Mouse (Mus musculus) natural killer cell, adult 2 months (primary cell): ENCODE results near the gene Cntrl.

Experiments
- DNase-seq, 2 experiments: peaks; one replicate each; pipeline ENCODE4 v3.0.0; 2022; ENCODE audit warnings: low spot score in 2 of 2

Gene Cntrl

DNA sequence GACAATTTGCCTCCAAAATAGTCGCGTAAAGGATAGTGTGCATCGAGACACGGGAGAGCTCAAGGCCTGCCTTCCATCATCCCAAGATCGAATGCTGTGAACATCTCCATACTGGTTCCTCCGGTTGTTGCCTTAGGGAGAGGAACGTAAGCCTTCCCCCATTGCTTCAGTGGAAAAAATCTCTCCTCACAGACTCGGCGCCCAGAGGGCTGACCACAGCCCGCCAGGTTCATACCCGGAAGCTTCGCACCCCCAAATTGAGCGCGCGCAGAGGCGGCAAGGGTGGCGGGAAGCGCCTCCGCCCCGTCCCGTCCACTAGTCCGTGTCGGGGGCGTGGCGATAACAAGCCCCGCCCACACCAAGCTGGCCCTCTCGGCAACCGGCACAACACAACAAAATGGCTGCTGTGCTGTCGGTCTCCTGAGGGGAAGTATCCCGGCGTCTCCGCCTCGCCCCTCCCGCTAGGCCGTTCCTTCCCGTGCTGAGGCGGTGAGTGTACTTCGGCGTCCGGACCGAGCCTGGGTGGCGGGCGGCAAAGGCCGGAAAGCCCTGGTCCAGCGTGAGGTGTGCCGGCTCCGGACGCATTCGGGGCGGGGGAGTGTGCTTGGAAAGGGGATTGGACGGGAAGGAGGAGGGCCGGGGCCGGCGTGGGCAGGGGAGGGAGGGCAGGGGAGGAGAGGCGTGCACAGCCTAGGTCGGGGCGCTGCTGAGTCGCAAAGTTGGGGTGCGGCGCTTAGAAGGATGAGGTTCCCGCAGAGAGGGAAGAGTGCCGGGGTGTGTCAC, at the start of gene Cntrl:
Gene Cntrl, plus strand, starts transcription at position 352 of the 783 bp plus-strand sequence.
- peak; percentile 93 to 95 for DNase-seq

DNA sequence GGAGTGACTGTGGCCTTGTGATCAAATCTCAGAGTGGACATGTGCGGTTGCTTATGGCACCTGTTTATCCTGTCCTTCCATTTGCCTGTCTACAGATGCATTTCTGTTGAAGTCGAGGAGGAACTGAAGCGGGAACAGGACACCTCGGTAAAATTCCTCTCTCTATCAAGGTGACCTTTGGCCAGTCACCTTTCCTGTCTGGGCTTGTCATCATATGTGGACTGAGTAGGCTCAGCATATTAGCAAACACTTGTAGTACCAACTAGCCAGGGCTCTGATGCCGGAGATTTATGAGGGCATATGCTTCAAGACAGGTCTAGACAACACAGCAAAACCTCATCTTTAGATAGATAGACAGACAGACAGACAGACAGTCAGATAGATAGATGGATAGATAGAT, 49.0 kb upstream of the Cntrl start:
- no peak for DNase-seq

DNA sequence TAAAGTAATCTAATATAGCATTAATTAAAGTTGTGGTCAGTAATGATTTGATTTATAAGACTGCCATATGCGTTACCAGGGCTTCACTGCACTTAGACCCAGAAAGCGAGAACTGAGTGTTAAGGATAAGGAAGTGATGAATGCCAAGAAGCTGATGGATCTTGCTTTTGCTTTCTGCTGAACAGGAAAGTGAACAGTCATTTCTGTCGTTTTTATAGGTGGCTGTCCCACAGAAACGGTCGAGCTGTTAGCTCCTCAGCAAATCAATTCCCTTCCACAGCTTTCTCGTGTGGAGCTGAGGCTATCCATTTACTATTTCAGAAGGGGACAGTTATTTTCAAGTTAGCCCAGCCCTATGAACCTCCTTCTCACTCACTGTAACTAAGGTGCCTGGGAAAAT, 48.4 kb upstream of the Cntrl start:
- DNase-seq: no peak

DNA sequence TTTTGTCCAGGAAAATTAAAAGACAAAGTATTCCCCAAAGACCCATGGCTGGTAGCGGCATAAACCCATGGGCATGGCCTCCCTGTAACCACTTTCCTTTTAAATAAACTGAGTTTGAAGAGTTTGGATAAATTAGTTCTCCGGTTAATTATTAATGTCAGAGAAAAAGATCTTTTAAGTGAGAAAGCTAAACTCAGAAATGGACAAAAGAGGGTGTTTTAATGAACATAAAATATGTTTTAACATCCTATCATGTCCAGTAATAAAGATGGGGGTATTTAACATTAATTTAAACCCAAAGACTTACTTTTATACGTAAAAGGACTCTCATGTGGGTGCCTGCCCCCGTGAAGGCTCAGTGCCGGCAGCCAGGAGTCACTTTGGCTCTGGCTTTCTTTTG, 48.0 kb upstream of the Cntrl start, which contains the start of gene Hc:
Gene Hc, minus strand, starts transcription at position 101 of the 400 bp plus-strand sequence.
- DNase-seq: no peak

DNA sequence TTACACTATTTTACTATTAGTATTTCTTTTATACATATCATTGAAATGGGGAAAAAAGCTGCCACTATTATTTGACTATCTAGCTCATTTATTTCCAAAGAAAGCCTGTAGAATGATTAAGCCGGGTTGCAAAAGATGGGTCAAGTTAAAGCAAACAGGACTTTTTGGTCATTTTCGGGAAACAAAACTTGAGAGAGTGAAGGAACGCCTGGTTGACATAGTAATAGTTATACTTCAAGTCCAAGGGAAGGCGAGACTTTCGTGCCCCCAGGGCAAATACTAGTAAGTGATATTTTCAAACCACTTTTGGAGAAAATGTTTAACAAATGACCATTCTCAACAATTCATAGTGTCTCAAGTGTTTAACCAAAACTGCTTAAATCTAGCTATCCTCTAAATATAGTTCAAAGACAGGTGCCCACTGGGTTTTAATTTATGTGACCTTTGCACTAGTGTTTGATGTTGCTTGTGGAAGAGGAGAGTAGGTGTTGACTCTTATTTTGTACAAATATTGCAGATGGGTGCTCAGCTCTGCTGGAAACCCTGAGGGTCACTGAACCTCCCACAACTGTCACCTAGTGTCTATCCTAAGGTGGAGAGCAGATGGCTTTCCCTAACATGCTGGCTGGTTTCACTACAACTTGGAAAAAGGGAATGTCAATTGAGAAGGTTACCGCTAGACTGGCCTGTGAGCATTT, 45.8 kb upstream of the Cntrl start:
- no peak for DNase-seq

DNA sequence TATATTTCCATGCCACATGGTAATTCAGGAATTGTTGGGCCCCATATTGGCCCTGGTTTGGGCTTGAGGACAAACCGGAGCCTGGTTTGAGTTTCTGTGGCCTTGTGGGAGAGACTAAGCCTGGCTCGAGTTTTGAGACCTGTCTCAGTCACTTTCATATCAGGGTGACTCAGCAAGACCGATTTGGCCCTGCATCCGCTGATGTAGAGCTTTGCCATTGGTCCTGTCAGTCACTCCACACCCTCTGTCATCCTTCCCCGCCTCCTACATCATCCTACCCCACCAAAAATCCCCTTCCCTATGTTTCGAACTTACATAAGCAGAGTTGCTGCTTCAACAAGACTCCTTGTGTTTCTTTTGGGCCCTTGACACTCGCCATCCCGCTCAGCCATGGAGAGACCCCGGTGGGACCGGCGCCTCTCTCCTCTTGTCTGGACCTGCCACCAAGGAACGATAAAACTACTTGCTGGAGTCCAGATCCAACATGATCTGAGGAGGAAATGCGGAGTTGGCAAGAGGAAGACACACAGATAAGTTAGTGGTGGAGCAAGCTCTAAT, 42.7 kb upstream of the Cntrl start:
- DNase-seq: no peak

DNA sequence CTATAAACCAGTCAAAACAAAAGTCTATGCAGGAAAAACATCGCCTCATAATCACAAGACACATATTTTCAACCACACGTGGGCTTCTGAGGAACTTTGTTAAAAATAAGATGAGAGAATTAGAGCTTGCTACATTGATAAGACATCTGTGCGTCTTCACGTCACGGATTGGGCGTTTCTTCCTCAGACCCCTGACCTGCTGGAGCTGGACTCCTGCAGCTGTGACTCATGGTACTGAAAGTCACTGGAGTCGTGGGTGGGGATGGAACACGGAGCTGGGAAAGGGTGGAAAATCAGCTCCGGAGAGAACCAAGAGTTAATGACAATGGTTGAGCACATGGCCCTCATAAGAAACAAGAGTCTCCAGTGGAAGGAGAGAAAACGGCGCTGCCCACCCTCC, 42.2 kb upstream of the Cntrl start:
- DNase-seq: no peak

DNA sequence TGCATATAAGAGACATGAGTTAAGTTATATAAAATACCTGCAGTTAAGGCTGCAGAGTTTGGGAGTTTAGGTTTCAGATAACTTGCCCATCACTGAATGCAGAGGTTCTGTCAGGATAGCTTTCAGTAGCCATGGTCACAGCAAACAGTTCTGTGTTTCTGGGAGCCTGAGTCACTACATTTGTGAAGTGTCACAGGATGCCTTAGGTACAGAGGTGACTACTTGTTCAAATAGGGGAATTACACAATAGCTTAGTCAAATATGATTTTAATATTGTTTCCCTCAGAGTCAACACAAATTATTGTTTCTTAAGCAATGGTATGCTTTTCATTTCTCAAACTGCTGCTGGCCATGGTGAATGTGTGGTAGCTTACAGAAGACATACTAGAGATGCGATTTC, 40.2 kb upstream of the Cntrl start:
- no peak for DNase-seq

DNA sequence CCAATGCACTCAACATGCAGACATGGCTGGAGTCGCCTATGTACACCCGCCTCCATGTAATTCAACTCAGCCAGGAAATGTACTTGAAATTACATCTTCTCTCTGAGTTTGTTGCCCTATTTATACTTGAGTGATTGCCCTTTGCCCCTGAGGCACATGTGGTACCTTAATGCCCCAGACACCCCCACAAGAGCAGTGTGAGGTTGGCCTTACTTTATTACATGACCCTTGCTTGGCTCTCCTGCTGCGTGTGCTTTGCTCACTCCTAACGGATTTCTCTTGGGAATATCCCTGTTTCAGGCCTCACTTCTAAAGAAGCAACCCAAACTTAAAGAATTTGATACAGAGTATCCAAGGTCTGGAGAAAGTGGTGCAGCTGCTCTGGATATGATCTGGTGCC, 39.0 kb upstream of the Cntrl start:
- no peak for DNase-seq

DNA sequence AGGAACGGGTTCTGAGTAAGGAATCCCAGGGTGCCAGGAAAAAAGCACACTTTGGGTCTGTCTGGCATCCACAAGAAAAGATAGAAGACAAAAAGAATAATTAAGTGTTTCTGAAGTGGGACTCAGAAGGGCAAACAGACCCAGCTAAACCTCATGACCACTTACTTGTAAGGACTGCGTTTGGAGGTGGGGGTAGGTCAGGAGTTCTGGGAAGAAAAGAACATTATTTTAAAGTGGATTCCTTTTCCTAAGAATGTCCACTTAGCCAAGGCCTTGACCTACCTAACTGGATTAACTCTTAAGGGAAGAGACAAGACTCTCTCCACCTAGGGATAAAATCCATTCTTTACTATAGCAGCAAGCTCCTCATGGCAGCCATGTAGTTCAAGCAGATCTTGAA, 36.7 kb upstream of the Cntrl start:
- no peak for DNase-seq

DNA sequence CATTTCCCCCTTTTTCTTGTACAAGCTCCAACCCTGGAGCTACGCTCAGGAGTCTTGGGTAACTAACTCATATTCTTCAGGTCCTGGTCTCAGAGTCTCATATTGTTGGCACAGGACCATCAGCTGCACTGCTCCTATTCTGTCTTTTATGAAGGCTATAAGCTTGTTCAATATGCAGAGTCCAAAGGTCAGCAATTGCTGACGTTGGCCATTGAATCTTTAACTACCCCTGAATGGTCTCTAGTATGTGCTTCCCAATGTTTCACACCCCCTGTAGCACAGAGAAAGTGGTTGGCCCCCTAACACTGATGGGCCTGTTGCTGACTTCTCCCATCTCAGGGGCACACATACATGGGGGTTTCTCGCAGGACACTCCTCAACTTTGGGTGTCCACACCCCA, 35.0 kb upstream of the Cntrl start:
- DNase-seq: no peak

DNA sequence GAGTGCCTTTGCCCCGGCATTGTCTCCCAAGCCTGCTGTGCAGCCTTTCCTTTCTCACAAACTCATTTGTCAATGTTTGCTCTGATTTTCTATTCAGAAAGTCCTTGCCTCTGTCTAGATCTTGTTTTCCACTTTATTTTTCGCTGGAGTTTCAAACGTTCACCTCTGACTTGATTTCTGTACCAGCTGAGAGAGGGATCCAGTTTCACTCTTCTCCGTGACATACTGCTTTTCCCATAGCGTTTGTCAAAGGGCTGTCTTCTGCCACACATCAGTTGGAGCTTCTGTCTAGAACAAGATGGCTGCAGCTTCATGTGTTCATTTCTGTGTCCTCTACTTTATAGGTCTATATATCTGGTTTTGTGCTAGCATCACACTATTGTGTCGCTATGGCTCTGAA, 30.1 kb upstream of the Cntrl start:
- DNase-seq: no peak

DNA sequence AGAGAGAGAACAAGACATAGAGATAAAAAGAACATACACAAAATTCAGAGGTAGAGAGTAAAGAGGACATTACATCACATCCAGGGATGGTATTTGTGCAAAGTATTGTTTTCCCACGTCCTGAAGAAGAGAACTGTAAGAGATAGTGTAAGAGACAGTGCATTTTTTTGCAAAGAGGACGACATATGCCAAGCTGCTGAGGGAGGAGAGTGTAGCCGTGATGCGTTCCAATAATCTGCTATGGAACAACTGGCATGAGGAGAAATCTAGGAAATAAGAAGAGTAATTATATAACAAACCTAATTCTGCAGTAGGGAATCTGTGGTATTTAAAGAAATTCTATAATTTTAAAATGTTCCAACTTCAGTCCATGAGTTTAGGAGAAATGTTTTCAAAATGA, 21.9 kb upstream of the Cntrl start:
- DNase-seq: no peak

DNA sequence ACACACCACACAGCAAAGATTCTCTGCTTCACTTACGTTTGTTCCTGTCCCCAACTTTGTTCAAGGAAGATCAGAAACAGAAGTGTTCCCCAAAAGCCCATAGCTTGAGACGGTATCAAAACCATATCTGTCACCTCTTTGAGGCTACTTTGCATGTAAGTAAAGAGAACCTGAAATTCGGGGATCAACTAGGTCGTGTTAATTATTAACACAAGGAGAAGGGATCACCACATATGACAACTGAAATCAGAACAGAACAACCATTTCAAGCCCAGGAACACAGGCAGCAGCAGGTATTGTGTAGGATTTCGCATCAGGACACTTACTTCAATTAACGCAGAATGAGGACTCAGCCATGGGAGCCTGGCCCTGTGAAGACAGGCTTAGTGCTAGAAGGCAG, 8.8 kb upstream of the Cntrl start:
- DNase-seq: no peak

DNA sequence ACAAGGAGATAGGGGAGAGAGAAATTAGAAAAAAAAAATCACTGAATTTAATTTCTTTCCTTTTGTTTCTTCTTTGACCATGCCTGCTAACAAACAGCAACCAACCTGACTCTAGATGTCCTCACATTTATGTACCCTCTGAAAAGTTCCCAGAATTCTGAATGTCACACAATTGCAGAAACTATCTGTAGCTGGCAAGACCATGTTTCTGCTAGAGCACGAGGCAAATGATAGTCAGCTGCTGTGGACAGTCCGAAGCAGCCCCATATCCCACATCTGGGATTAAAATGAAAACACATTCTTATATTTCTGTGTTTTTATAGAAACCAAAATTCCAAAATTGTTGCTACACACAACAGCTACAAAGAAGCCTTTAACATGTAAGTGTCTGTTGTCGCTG, 7.8 kb upstream of the Cntrl start, which contains the start of gene AI182371:
Gene AI182371, minus strand, starts transcription at position 101 of the 400 bp plus-strand sequence.
- DNase-seq: no peak

DNA sequence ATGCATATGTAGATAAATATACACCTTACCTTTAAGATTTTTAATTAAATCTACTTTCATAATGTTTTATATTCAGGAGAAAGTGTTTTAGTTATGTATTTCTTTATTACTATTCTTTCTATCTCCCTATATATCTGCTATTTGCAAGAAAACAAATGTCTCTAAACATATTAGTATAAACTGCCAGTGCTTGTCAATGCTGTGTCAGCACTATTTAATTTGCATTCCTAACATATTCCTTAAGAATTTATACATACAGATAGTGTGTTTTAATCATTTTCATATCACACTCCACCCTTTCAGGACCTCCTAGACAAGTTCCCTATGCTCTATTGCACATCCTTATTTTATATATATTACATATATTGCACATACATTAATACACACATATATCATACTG, 6.5 kb upstream of the Cntrl start:
- no peak for DNase-seq

DNA sequence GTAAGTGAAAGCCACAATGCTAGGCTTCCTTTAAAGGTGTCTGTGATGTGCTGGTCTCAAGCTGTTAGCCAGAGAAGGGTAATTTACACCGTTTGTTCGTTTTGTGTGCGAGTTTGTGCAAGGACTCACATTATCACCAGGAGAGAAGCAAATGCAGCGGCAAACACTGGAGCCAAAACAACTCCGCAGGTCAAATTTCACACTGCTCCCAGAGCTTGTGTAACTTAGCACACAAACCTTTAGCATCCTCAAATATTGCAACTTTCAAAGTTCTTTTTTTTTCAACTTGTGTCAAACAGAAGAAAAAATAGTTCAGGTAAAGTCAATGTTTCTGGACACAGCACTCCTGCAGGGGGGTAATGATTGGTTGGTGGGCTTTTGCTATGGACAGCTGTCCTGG, 5.7 kb upstream of the Cntrl start:
- no peak for DNase-seq

DNA sequence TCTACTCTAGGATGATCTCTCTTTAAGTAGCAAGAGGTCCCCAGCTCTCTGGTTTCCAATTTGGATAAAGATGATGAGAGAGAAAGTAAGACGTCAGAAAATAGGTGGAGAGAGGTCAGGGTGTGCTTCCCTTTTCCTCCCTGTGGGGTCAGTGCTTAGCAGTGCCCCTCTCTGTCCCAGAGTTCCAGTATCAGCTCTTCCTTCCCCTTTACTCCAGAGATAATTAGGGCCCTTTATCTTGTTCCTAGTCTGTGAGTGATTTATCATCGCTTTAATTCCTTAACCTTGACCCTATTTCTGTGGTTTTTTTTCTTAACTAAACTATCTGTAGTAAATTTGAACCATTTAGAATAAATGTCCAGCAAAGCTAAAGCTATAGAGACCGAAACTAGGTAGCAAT, 4.4 kb upstream of the Cntrl start:
- DNase-seq: no peak

DNA sequence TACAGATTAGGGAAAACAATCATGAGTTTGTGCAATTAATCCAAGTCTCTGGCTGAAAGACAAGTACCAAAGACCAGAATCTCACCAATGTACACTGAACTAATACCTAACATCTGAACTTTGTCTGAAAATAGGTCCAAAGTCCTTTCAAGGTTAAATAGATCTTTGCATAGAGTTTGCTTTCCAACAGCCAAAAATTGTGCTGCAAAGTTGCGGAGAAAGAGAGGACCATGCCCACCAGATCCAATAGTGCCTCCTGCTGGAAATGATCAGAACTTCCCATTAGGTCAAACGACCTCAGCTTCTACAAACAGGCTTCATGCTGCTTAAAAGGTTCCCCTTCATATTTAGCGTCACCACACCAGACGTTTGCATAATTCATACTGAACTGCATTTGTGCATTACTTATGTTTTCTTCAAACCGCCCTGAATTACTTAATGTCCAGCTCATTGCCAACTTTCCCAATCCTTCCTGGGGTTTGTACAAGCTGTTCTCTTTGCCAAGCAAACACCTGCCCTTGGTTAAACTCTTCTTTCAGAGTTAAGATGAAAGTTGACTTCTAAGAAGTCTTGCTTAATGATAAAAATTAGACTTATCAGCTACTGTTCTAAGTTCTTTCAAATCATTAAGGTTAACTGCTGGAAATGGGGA, 1.2 kb upstream of the Cntrl start:
- peak; percentile 34 to 55 for DNase-seq

DNA sequence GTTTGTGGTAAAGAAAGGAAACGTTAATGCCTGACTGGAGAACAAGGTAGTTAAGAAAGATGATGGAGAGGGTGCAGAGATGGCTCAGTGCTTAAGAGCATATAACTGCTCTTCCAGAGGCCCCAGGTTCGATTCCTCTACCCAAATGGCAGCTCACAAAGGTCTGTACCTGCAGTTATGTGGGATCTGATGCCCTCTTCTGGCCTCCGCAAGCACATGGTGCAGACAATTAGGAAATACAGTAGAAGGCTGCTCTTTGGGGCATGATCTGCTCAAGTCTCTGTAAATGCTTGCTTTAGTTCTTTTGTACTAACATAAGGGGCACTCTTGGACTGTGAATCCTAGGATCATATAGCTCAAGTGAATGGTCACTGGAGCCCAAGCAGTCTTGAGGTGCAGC, 580 bp upstream of the Cntrl start:
- DNase-seq: peak in 1 of 2 experiments; percentile 63

DNA sequence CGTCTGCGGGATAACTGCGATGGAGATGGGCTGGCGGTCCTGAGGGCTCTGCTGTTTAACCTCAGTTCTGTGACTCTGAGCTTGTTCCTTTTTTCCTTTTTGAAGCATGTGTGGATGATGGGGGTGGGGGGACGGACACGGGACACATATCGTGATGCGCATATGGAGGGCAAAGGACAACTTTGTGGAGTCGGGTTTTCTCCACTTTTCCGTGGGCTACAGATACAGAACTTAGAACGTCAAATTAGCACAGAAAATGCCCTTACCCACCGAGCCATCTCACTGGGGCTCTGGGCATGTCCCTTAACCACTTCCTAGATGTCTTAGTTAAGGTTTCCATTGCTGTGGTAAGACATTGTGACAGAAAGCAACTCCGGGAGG, 622 bp downstream of the Cntrl start:
- peak; percentile 15 to 24 for DNase-seq

DNA sequence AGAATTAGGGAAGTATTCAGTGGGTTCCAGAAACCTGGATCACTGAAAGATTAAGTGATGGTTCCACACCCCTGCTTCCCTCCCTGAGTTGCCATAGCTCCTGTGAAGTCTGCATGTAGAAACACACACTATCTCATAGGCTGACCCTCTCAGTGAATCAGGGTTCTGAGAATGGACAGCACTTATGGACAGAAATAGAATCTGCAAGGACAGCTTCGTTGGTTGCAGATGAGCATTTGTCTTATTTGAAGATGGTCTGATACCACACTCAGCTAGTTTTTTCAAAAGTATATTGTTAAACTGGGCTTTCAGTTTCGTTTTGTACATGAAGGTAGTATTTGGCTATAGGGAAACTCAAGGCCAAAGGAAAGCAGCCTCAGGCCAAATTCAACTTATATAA, 1.2 kb downstream of the Cntrl start:
- DNase-seq: no peak

DNA sequence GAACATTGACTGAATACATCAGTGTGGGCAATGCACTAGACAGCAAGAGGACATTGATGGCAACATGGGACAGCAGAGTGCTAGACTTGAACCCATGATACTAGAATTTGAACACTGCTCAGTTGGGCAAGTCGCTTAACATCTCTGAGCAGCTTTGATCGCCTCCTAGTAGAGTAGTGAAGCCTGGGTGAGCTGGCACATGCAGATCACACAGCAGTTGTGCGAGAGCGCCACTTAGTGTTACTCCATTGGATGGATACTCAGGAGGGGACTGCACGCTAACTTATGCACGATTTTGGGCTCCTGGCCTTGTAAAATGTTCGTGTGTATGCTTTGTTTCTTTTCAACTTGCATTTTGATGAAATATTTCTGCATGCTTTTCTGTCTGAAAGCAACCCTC, 15.4 kb downstream of the Cntrl start:
- DNase-seq: no peak
